Mouse (Mus musculus): ENCODE data around the gene Sh2b2. TPM values are rescaled to one million over a fixed set of nuclear protein-coding genes. Genes with fewer than 3 reads are reported as not detected.

Sh2b2 gene
- polyA plus RNA-seq, 1 experiment = 9.6 TPM

GRCm38 (mm10) chr5:136217932-136218381, 28.4 kb downstream of the Sh2b2 start:
- H3K79me2 ChIP-seq (ENCODE audit: control insufficient read depth, insufficient read depth) = no peaks in the 10 kb centered on the region
- no peaks in the 10 kb centered on the region for H3K36me3 ChIP-seq (ENCODE audit: control insufficient read depth, insufficient read depth)
- H3K27me3 ChIP-seq (ENCODE audit: control insufficient read depth, insufficient read depth, insufficient read length) = no peaks in the 10 kb centered on the region
- H3ac ChIP-seq (ENCODE audit: control insufficient read depth, insufficient read length, low read depth) = no peak overlapping the region
- H3K4me3 ChIP-seq (ENCODE audit: insufficient read depth, poor library complexity, severe bottlenecking) = no peak overlapping the region
- TF ChIP-seq FOSL1 (IDR thresholded peaks at IDR 0.05; ENCODE audit: insufficient read depth, low read length, poor library complexity, severe bottlenecking) (no peak), USF1 (IDR thresholded peaks at IDR 0.05; ENCODE audit: low read depth) (no peak), MYOG (IDR thresholded peaks at IDR 0.05; ENCODE audit: control insufficient read depth, extremely low read depth, insufficient read length) (no peak), MYOD1 (IDR thresholded peaks at IDR 0.05; ENCODE audit: control insufficient read depth, insufficient read length, low read depth) (no peak), CTCF (IDR thresholded peaks at IDR 0.05; ENCODE audit: control insufficient read depth, insufficient read depth, insufficient read length) (no peak), CEBPB (IDR thresholded peaks at IDR 0.05; ENCODE audit: low read depth) (no peak), MAX (IDR thresholded peaks at IDR 0.05) (no peak)
- no peaks in the 10 kb centered on the region for H3K79me3 ChIP-seq (ENCODE audit: low read depth)

DNA sequence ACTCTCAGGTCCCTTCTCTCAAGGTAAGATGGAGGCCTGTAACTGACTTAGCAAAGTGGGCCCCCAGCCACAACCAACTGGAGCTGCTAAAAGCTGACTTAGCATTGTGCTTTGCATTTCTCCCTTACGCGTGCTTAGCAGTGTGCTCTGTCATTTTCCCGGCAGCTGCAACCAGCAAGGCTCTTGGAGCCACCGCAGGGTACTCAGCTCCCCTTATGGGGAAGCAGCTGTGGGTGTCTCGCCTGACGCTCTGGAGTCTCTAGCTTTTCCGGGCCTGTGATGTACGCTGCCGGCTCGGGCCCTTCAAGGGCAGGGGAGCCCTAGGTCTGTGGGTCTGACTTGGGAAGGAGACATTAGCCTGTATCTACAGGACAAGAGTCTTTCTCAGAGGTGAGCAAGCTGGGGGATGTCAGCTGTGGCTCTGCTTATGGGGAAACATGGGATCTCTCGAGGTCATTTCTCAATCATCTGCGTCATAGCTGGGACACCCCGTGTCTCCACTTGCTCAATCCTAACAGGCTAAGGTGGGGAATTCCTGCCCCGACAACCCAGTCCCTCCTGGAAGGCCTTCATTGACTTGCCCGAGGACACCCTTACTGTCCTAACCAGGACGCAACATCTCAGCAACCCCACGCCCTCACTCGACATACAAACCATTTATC, 29.2 kb downstream of the Sh2b2 start:
- H3K79me2 ChIP-seq (ENCODE audit: control insufficient read depth, insufficient read depth) = no peaks in the 10 kb centered on the region
- H3K79me3 ChIP-seq (ENCODE audit: low read depth) = no peaks in the 10 kb centered on the region
- H3K27me3 ChIP-seq (ENCODE audit: control insufficient read depth, insufficient read depth, insufficient read length) = no peaks in the 10 kb centered on the region
- TF ChIP-seq CEBPB (IDR thresholded peaks at IDR 0.05; ENCODE audit: low read depth) (no peak), USF1 (IDR thresholded peaks at IDR 0.05; ENCODE audit: low read depth) (no peak), CTCF (IDR thresholded peaks at IDR 0.05; ENCODE audit: control insufficient read depth, insufficient read depth, insufficient read length) (no peak), MYOD1 (IDR thresholded peaks at IDR 0.05; ENCODE audit: control insufficient read depth, insufficient read length, low read depth) (no peak), MAX (IDR thresholded peaks at IDR 0.05) (no peak), FOSL1 (IDR thresholded peaks at IDR 0.05; ENCODE audit: insufficient read depth, low read length, poor library complexity, severe bottlenecking) (no peak), MYOG (IDR thresholded peaks at IDR 0.05; ENCODE audit: control insufficient read depth, extremely low read depth, insufficient read length) (no peak)
- no peak overlapping the region for H3K4me3 ChIP-seq (ENCODE audit: insufficient read depth, poor library complexity, severe bottlenecking)
- H3ac ChIP-seq (ENCODE audit: control insufficient read depth, insufficient read length, low read depth) = no peak overlapping the region
- no peaks in the 10 kb centered on the region for H3K36me3 ChIP-seq (ENCODE audit: control insufficient read depth, insufficient read depth)

- Histone ChIP-seq H3K27me3 (ENCODE audit: control insufficient read depth, insufficient read depth, insufficient read length) (no peaks in the 10 kb centered on the region), H3K79me3 (ENCODE audit: low read depth) (no peaks in the 10 kb centered on the region), H3K36me3 (ENCODE audit: control insufficient read depth, insufficient read depth) (no peaks in the 10 kb centered on the region), H3K79me2 (ENCODE audit: control insufficient read depth, insufficient read depth) (no peaks in the 10 kb centered on the region), H3K4me3 (ENCODE audit: insufficient read depth, poor library complexity, severe bottlenecking) (no peak overlapping the region), H3ac (ENCODE audit: control insufficient read depth, insufficient read length, low read depth) (no peak overlapping the region)
- TF ChIP-seq FOSL1 (IDR thresholded peaks at IDR 0.05; ENCODE audit: insufficient read depth, low read length, poor library complexity, severe bottlenecking) (no peak), CEBPB (IDR thresholded peaks at IDR 0.05; ENCODE audit: low read depth) (no peak), MYOD1 (IDR thresholded peaks at IDR 0.05; ENCODE audit: control insufficient read depth, insufficient read length, low read depth) (no peak), MYOG (IDR thresholded peaks at IDR 0.05; ENCODE audit: control insufficient read depth, extremely low read depth, insufficient read length) (no peak), CTCF (IDR thresholded peaks at IDR 0.05; ENCODE audit: control insufficient read depth, insufficient read depth, insufficient read length) (no peak), USF1 (IDR thresholded peaks at IDR 0.05; ENCODE audit: low read depth) (no peak), MAX (IDR thresholded peaks at IDR 0.05) (no peak)
Observed at GRCm38 (mm10) chr5:136215958-136216357, 30.4 kb downstream of the Sh2b2 start.

GRCm38 (mm10) chr5:136215211-136215610, 31.1 kb downstream of the Sh2b2 start:
- Histone ChIP-seq H3K79me3 (ENCODE audit: low read depth) (no peaks in the 10 kb centered on the region), H3K36me3 (ENCODE audit: control insufficient read depth, insufficient read depth) (no peaks in the 10 kb centered on the region), H3ac (ENCODE audit: control insufficient read depth, insufficient read length, low read depth) (no peak overlapping the region), H3K79me2 (ENCODE audit: control insufficient read depth, insufficient read depth) (no peaks in the 10 kb centered on the region), H3K27me3 (ENCODE audit: control insufficient read depth, insufficient read depth, insufficient read length) (no peaks in the 10 kb centered on the region), H3K4me3 (ENCODE audit: insufficient read depth, poor library complexity, severe bottlenecking) (no peak overlapping the region)
- TF ChIP-seq MAX (IDR thresholded peaks at IDR 0.05) (no peak), CEBPB (IDR thresholded peaks at IDR 0.05; ENCODE audit: low read depth) (no peak), MYOD1 (IDR thresholded peaks at IDR 0.05; ENCODE audit: control insufficient read depth, insufficient read length, low read depth) (no peak), MYOG (IDR thresholded peaks at IDR 0.05; ENCODE audit: control insufficient read depth, extremely low read depth, insufficient read length) (no peak), FOSL1 (IDR thresholded peaks at IDR 0.05; ENCODE audit: insufficient read depth, low read length, poor library complexity, severe bottlenecking) (no peak), CTCF (IDR thresholded peaks at IDR 0.05; ENCODE audit: control insufficient read depth, insufficient read depth, insufficient read length) (no peak), USF1 (IDR thresholded peaks at IDR 0.05; ENCODE audit: low read depth) (no peak)

GRCm38 (mm10) chr5:136213716-136214115, 32.6 kb downstream of the Sh2b2 start:
- H3K27me3 ChIP-seq (ENCODE audit: control insufficient read depth, insufficient read depth, insufficient read length) = no peaks in the 10 kb centered on the region
- H3K4me3 ChIP-seq (ENCODE audit: insufficient read depth, poor library complexity, severe bottlenecking) = no peak overlapping the region
- no peaks in the 10 kb centered on the region for H3K36me3 ChIP-seq (ENCODE audit: control insufficient read depth, insufficient read depth)
- no peaks in the 10 kb centered on the region for H3K79me3 ChIP-seq (ENCODE audit: low read depth)
- no peak overlapping the region for H3ac ChIP-seq (ENCODE audit: control insufficient read depth, insufficient read length, low read depth)
- no peaks in the 10 kb centered on the region for H3K79me2 ChIP-seq (ENCODE audit: control insufficient read depth, insufficient read depth)
- TF ChIP-seq USF1 (IDR thresholded peaks at IDR 0.05; ENCODE audit: low read depth) (no peak), CEBPB (IDR thresholded peaks at IDR 0.05; ENCODE audit: low read depth) (no peak), MYOD1 (IDR thresholded peaks at IDR 0.05; ENCODE audit: control insufficient read depth, insufficient read length, low read depth) (no peak), CTCF (IDR thresholded peaks at IDR 0.05; ENCODE audit: control insufficient read depth, insufficient read depth, insufficient read length) (no peak), MAX (IDR thresholded peaks at IDR 0.05) (no peak), MYOG (IDR thresholded peaks at IDR 0.05; ENCODE audit: control insufficient read depth, extremely low read depth, insufficient read length) (no peak)

Measured in C2C12 (cell line).